ENCODE assay signal across 8 mouse cellular contexts in genomic region chr5:14389184-14389890, GRCm38 (mm10).
DNase-seq lines count a peak whose midpoint lies in the region; ATAC-seq lines count a peak whose summit lies in the region.

No protein-coding gene starts in this region.

- H3K4me3 ChIP-seq in forebrain, embryonic 13.5 days: no peak overlapping the region
- H3K4me3 ChIP-seq in neural tube, embryonic 12.5 days: no peak overlapping the region

- H3K27ac ChIP-seq in forebrain, embryonic 13.5 days: no peak overlapping the region
- no peak overlapping the region for H3K27ac ChIP-seq in neural tube, embryonic 12.5 days

- ATAC-seq in forebrain, embryonic 13.5 days: peak; percentile 94
- peak; percentile 94 for ATAC-seq in neural tube, embryonic 12.5 days (ENCODE audit: low FRiP score, low read depth)
- ATAC-seq in erythroblast, adult 5-6 weeks (replicated peaks; ENCODE audit: low FRiP score, poor library complexity, severe bottlenecking): no peak

- DNase-seq in heart, postnatal 10 days: peak; percentile 4 to 35
- no peak for DNase-seq in heart, adult 8-10 months (ENCODE audit: low spot score)
- peak; percentile 6 for DNase-seq in c-Kit-positive CD71-positive TER-119-negative erythroid progenitor cells, embryonic 14.5 days (ENCODE audit: low read depth)
- DNase-seq in kidney, adult 8-10 months: peak; percentile 25 to 77
- peak; percentile 36 to 68 for DNase-seq in left cerebral cortex, postnatal 36 days (ENCODE audit: low spot score in 2 of 2)

- H3K27me3 ChIP-seq in forebrain, embryonic 13.5 days: no peaks in the 10 kb centered on the region
- no peaks in the 10 kb centered on the region for H3K27me3 ChIP-seq in neural tube, embryonic 12.5 days (replicated peaks)

- no peaks in the 10 kb centered on the region for H3K4me1 ChIP-seq in forebrain, embryonic 13.5 days
- no peaks in the 10 kb centered on the region for H3K4me1 ChIP-seq in neural tube, embryonic 12.5 days

- intact Hi-C loops in heart, postnatal 10 days (cut with DNase I): loop anchor here (5.0 kb wide), 1 partner anchor 418 kb away; no protein-coding TSS in a partner anchor
- intact Hi-C loops in left cerebral cortex, postnatal 36 days (cut with DNase I): no loop called here

- H3K9me3 ChIP-seq in forebrain, embryonic 13.5 days (replicated peaks): no peaks in the 10 kb centered on the region
- H3K9me3 ChIP-seq in neural tube, embryonic 12.5 days: no peaks in the 10 kb centered on the region

- 18% methylated on average over 6 of the region's 6 CpGs for WGBS in forebrain, embryonic 13.5 days
- WGBS in neural tube, embryonic 12.5 days: 24% methylated on average over 6 of the region's 6 CpGs

- no peak overlapping the region for H3K4me2 ChIP-seq in forebrain, embryonic 13.5 days
- no peak overlapping the region for H3K4me2 ChIP-seq in neural tube, embryonic 12.5 days (replicated peaks)

- no peaks in the 10 kb centered on the region for H3K36me3 ChIP-seq in forebrain, embryonic 13.5 days (ENCODE audit: poor library complexity, severe bottlenecking)
- no peaks in the 10 kb centered on the region for H3K36me3 ChIP-seq in neural tube, embryonic 12.5 days

- H3K9ac ChIP-seq in forebrain, embryonic 13.5 days: no peak overlapping the region
- no peak overlapping the region for H3K9ac ChIP-seq in neural tube, embryonic 12.5 days
